Mouse (Mus musculus) liver, embryonic 13.5 days (tissue): ENCODE measurements around the gene Klhl12. TPM values are rescaled to one million over a fixed set of nuclear protein-coding genes. Genes with fewer than 3 reads are reported as not detected.
A peak's percentile ranks its signal among the peaks of the same experiment; 100 is the strongest.

Experiments
- ATAC-seq: fragments of 200-750 bp; cut with Nextera tagmentation; 2 replicates; pipeline ENCODE4 v1.8.0; 2017; ENCODE audit warnings: low read depth, mild to moderate bottlenecking, moderate number of reproducible peaks, moderate library complexity
- DNase-seq: peaks from one replicate; pipeline ENCODE4 v3.0.0; 2022
- H3K27ac ChIP-seq: fragments of 300-500 bp; sonication (generic); 2 replicates; pipeline ENCODE4 v1.5.1; 2015; ENCODE audit warnings: moderate library complexity, mild to moderate bottlenecking, inconsistent platforms
- H3K27me3 ChIP-seq: fragments of 300-500 bp; sonication (generic); 2 replicates; pipeline ENCODE4 v1.6.1; 2015; ENCODE audit warnings: mild to moderate bottlenecking, inconsistent platforms
- H3K36me3 ChIP-seq: fragments of 300-500 bp; sonication (generic); 2 replicates; pipeline ENCODE4 v1.6.1; 2015; ENCODE audit warnings: mild to moderate bottlenecking, inconsistent platforms
- H3K4me1 ChIP-seq: fragments of 300-500 bp; sonication (generic); replicated peaks from 2 replicates; pipeline ENCODE4 v1.6.1; 2015; ENCODE audit warnings: inconsistent platforms
- H3K4me2 ChIP-seq: fragments of 300-500 bp; sonication (generic); 2 replicates; pipeline ENCODE4 v1.6.1; 2015; ENCODE audit warnings: inconsistent platforms, mild to moderate bottlenecking, moderate library complexity
- H3K4me3 ChIP-seq: fragments of 300-500 bp; sonication (generic); replicated peaks from 2 replicates; pipeline ENCODE4 v1.5.1; 2015; ENCODE audit warnings: mild to moderate bottlenecking, inconsistent platforms
- H3K9ac ChIP-seq: fragments of 300-500 bp; sonication (generic); 2 replicates; pipeline ENCODE4 v1.6.1; 2015; ENCODE audit warnings: mild to moderate bottlenecking, inconsistent platforms
- H3K9me3 ChIP-seq: fragments of 300-500 bp; sonication (generic); replicated peaks from 2 replicates; pipeline ENCODE4 v1.6.1; 2016; ENCODE audit warnings: inconsistent platforms
- WGBS: fragments of 180-500 bp; shearing (Covaris S2); methylation state at CpG from one replicate; pipeline ENCODE4 v1.1.7; 2015; ENCODE audit not compliant: insufficient replicate concordance; 5-methylcytosine and 5-hydroxymethylcytosine counted together
- polyA plus RNA-seq: library from polyadenylated mRNA; unstranded; fragments of >200 nt; fragmentation: Nextera tagmentation; extraction: Ambion mirVana; gene quantifications from 2 replicates; pipeline ENCODE4 v1.2.1, GENCODE M21; 2015

The Klhl12 gene
- polyA plus RNA-seq, 1 experiment from 2014 or later, result 34.7 TPM

GRCm38 (mm10) chr1:134494428-134495215 lies 39.3 kb downstream of the Klhl12 start, which contains the start of gene Rabif:
Gene Rabif (plus strand): TSS chr1:134494648.
- Histone ChIP-seq H3K4me3 (peak within 1 kb of the TSS; percentile 81), H3K4me1 (peaks cover 39% of the 10 kb centered on the region), H3K9me3 (no peaks in the 10 kb centered on the region), H3K27ac (peak within 1 kb of the TSS; percentile 92), H3K27me3 (no peaks in the 10 kb centered on the region), H3K36me3 (peaks cover 30% of the 10 kb centered on the region), H3K4me2 (peak within 1 kb of the TSS; percentile 86), H3K9ac (peak within 1 kb of the TSS; percentile 82)
- ATAC-seq (peak; percentile 98), DNase-seq (peak; percentile 98)
- under 1% methylated on average over 58 of the region's 58 CpGs for WGBS

- DNase-seq, result no peak
- peaks cover 24% of the 10 kb centered on the region for H3K36me3 ChIP-seq
- H3K4me2 ChIP-seq, result peak overlapping the region; percentile 86
- peaks cover 39% of the 10 kb centered on the region for H3K4me1 ChIP-seq
- peak overlapping the region; percentile 82 for H3K9ac ChIP-seq
- H3K27me3 ChIP-seq, result no peaks in the 10 kb centered on the region
- WGBS, result 19% methylated on average over 5 of the region's 5 CpGs
- no peaks in the 10 kb centered on the region for H3K9me3 ChIP-seq
- no peak for ATAC-seq
- peak overlapping the region; percentile 92 for H3K27ac ChIP-seq
- H3K4me3 ChIP-seq, result peak overlapping the region; percentile 81
Observed at GRCm38 (mm10) chr1:134495216-134495539, 39.8 kb downstream of the Klhl12 start.

- no peaks in the 10 kb centered on the region for H3K27me3 ChIP-seq
- peaks cover 33% of the 10 kb centered on the region for H3K4me1 ChIP-seq
- WGBS, result 87% methylated on average over 10 of the region's 10 CpGs
- peak overlapping the region; percentile 82 for H3K9ac ChIP-seq
- peak overlapping the region; percentile 81 for H3K4me3 ChIP-seq
- peak overlapping the region; percentile 92; the same call in 1 of the 2 replicates for H3K27ac ChIP-seq
- no peaks in the 10 kb centered on the region for H3K9me3 ChIP-seq
- peak overlapping the region; percentile 86 for H3K4me2 ChIP-seq
- ATAC-seq (no peak), DNase-seq (no peak)
- H3K36me3 ChIP-seq, result peaks cover 19% of the 10 kb centered on the region
Observed at GRCm38 (mm10) chr1:134495991-134496390, 40.7 kb downstream of the Klhl12 start.

- Histone ChIP-seq H3K9ac (no peak overlapping the region), H3K9me3 (no peaks in the 10 kb centered on the region), H3K27ac (no peak overlapping the region), H3K27me3 (no peaks in the 10 kb centered on the region), H3K4me2 (no peak overlapping the region), H3K4me3 (no peak overlapping the region), H3K4me1 (peaks cover 10% of the 10 kb centered on the region), H3K36me3 (peaks cover 41% of the 10 kb centered on the region)
- no peak for ATAC-seq
- 77% methylated on average over 1 of the region's 1 CpGs for WGBS
- no peak for DNase-seq
Observed at GRCm38 (mm10) chr1:134500916-134501315, 45.6 kb downstream of the Klhl12 start.

GRCm38 (mm10) chr1:134506201-134506600 lies 50.9 kb downstream of the Klhl12 start:
- Histone ChIP-seq H3K27me3 (no peaks in the 10 kb centered on the region), H3K4me2 (no peak overlapping the region), H3K9ac (no peak overlapping the region), H3K9me3 (no peaks in the 10 kb centered on the region), H3K4me3 (no peak overlapping the region), H3K4me1 (peaks cover 6% of the 10 kb centered on the region), H3K27ac (no peak overlapping the region), H3K36me3 (peaks cover 58% of the 10 kb centered on the region)
- no peak for ATAC-seq
- no peak for DNase-seq
- WGBS, result 84% methylated on average over 8 of the region's 8 CpGs

GRCm38 (mm10) chr1:134510018-134510417 lies 54.7 kb downstream of the Klhl12 start:
- no peak for ATAC-seq
- H3K4me2 ChIP-seq, result no peak overlapping the region
- DNase-seq, result no peak
- 18% methylated on average over 7 of the region's 7 CpGs for WGBS
- H3K4me1 ChIP-seq, result peaks cover 21% of the 10 kb centered on the region
- peaks cover 38% of the 10 kb centered on the region for H3K36me3 ChIP-seq
- H3K27me3 ChIP-seq, result peaks cover 37% of the 10 kb centered on the region
- H3K27ac ChIP-seq, result no peak overlapping the region; the same call in 1 of the 2 replicates
- no peaks in the 10 kb centered on the region for H3K9me3 ChIP-seq
- H3K9ac ChIP-seq, result no peak overlapping the region; the same call in 1 of the 2 replicates
- no peak overlapping the region for H3K4me3 ChIP-seq

GRCm38 (mm10) chr1:134512183-134512582 lies 56.9 kb downstream of the Klhl12 start:
- DNase-seq (no peak), ATAC-seq (no peak)
- Histone ChIP-seq H3K9ac (no peak overlapping the region), H3K4me3 (no peak overlapping the region), H3K36me3 (peaks cover 16% of the 10 kb centered on the region), H3K4me1 (peaks cover 21% of the 10 kb centered on the region), H3K9me3 (no peaks in the 10 kb centered on the region), H3K4me2 (no peak overlapping the region), H3K27me3 (peaks cover 49% of the 10 kb centered on the region), H3K27ac (no peak overlapping the region)
- 43% methylated on average over 4 of the region's 4 CpGs for WGBS

GRCm38 (mm10) chr1:134512584-134512983 lies 57.3 kb downstream of the Klhl12 start:
- peak overlapping the region; percentile 76; the same call in 1 of the 2 replicates for H3K4me2 ChIP-seq
- H3K4me1 ChIP-seq, result peaks cover 21% of the 10 kb centered on the region
- DNase-seq, result no peak
- no peak for ATAC-seq
- H3K9me3 ChIP-seq, result no peaks in the 10 kb centered on the region
- H3K27me3 ChIP-seq, result peaks cover 49% of the 10 kb centered on the region
- no peak overlapping the region for H3K4me3 ChIP-seq
- no peak overlapping the region for H3K9ac ChIP-seq
- H3K27ac ChIP-seq, result no peak overlapping the region
- WGBS, result 57% methylated on average over 6 of the region's 6 CpGs
- H3K36me3 ChIP-seq, result peaks cover 12% of the 10 kb centered on the region

- H3K4me2 ChIP-seq, result peak overlapping the region; percentile 76
- DNase-seq (no peak), ATAC-seq (peak; percentile 45; the same call in 1 of the 2 replicates)
- peaks cover 21% of the 10 kb centered on the region for H3K4me1 ChIP-seq
- no peaks in the 10 kb centered on the region for H3K9me3 ChIP-seq
- peaks cover 49% of the 10 kb centered on the region for H3K27me3 ChIP-seq
- peak overlapping the region; percentile 56 for H3K4me3 ChIP-seq
- WGBS, result 2% methylated on average over 38 of the region's 38 CpGs
- peaks cover 4% of the 10 kb centered on the region; the same call in 1 of the 2 replicates for H3K36me3 ChIP-seq
- no peak overlapping the region for H3K27ac ChIP-seq
- H3K9ac ChIP-seq, result peak overlapping the region; percentile 63
Observed at GRCm38 (mm10) chr1:134513312-134513860, 58.1 kb downstream of the Klhl12 start.

- Histone ChIP-seq H3K27me3 (peaks cover 49% of the 10 kb centered on the region), H3K4me2 (peak overlapping the region; percentile 76), H3K9me3 (no peaks in the 10 kb centered on the region), H3K36me3 (0 out of 2 replicates have a peak, but pooled peaks cover under 1% of the 10 kb centered on the region), H3K4me3 (peak overlapping the region; percentile 56), H3K27ac (no peak overlapping the region), H3K4me1 (peaks cover 25% of the 10 kb centered on the region), H3K9ac (peak overlapping the region; percentile 63)
- no peak for ATAC-seq
- no peak for DNase-seq
- WGBS, result 44% methylated on average over 16 of the region's 16 CpGs
Observed at GRCm38 (mm10) chr1:134513876-134514590, 58.7 kb downstream of the Klhl12 start.

- H3K27me3 ChIP-seq, result peaks cover 49% of the 10 kb centered on the region
- no peak for ATAC-seq
Observed at GRCm38 (mm10) chr1:134515891-134516290, 60.6 kb downstream of the Klhl12 start.

More at GRCm38 (mm10) chr1:134515891-134516290, 60.6 kb downstream of the Klhl12 start:
- Histone ChIP-seq H3K27ac (no peak overlapping the region), H3K36me3 (no peaks in the 10 kb centered on the region), H3K9me3 (no peaks in the 10 kb centered on the region), H3K4me1 (peaks cover 39% of the 10 kb centered on the region), H3K4me2 (no peak overlapping the region), H3K4me3 (no peak overlapping the region), H3K9ac (no peak overlapping the region)
- no peak for DNase-seq
- WGBS, result 66% methylated on average over 2 of the region's 2 CpGs
